Mouse (Mus musculus): Measurements from ENCODE around the gene Gm49486. TPM values are rescaled to one million over a fixed set of nuclear protein-coding genes. Genes with fewer than 3 reads are reported as not detected.
A peak's percentile ranks its signal among the peaks of the same experiment; 100 is the strongest.

The Gm49486 gene
- polyA plus RNA-seq, 1 experiment: 0.05 TPM

GRCm38 (mm10) chr15:79192450-79192849, 36.7 kb upstream of the Gm49486 start:
- no peak for TF ChIP-seq CEBPB (IDR thresholded peaks at IDR 0.05; ENCODE audit: insufficient read depth, poor library complexity, severe bottlenecking)
- no peak for TF ChIP-seq MYOG (IDR thresholded peaks at IDR 0.05; ENCODE audit: control insufficient read depth in 1 of 3, insufficient read depth in 1 of 3, insufficient read length in 2 of 3, low read depth in 2 of 3)
- no peak for TF ChIP-seq MAX (IDR thresholded peaks at IDR 0.05; ENCODE audit: low read depth)
- TF ChIP-seq MYOD1 (IDR thresholded peaks at IDR 0.05; ENCODE audit: control insufficient read depth in 1 of 3, insufficient read length in 2 of 3, low read depth in 2 of 3): no peak
- no peak for TF ChIP-seq POLR2A (IDR thresholded peaks at IDR 0.05; ENCODE audit: insufficient read length, low read depth)
- TF ChIP-seq POLR2AphosphoS2 (IDR thresholded peaks at IDR 0.05; ENCODE audit: insufficient read length, low read depth): no peak
- TF ChIP-seq REST (IDR thresholded peaks at IDR 0.05; ENCODE audit: insufficient read depth, insufficient read length): no peak
- TF ChIP-seq SRF (IDR thresholded peaks at IDR 0.05; ENCODE audit: control insufficient read depth, insufficient read length, low read depth): no peak
- no peak for TF ChIP-seq USF1 (IDR thresholded peaks at IDR 0.05; ENCODE audit: low read depth)
- TF ChIP-seq TCF12 (IDR thresholded peaks at IDR 0.05; ENCODE audit: insufficient read depth, poor library complexity, severe bottlenecking): no peak
- TF ChIP-seq TCF3 (IDR thresholded peaks at IDR 0.05; ENCODE audit: insufficient read length, low read depth): no peak
- no peak for TF ChIP-seq E2F4 (IDR thresholded peaks at IDR 0.05; ENCODE audit: insufficient read depth)
- Histone ChIP-seq H3K79me2 (ENCODE audit: control insufficient read depth, insufficient read depth) (no peaks in the 10 kb centered on the region), H3K36me3 (ENCODE audit: control insufficient read depth, insufficient read depth) (no peaks in the 10 kb centered on the region), H3K4me2 (ENCODE audit: low read depth) (no peak overlapping the region), H3K27me3 (ENCODE audit: control insufficient read depth, insufficient read depth, insufficient read length) (peaks cover 45% of the 10 kb centered on the region), H3ac (ENCODE audit: control insufficient read depth, insufficient read length) (no peak overlapping the region), H3K4me3 (no peak overlapping the region)

GRCm38 (mm10) chr15:79192885-79193845, 36.0 kb upstream of the Gm49486 start:
- Histone ChIP-seq H3K4me2 (ENCODE audit: low read depth) (no peak overlapping the region), H3K27me3 (ENCODE audit: control insufficient read depth, insufficient read depth, insufficient read length) (peaks cover 45% of the 10 kb centered on the region), H3ac (ENCODE audit: control insufficient read depth, insufficient read length) (no peak overlapping the region), H3K36me3 (ENCODE audit: control insufficient read depth, insufficient read depth) (no peaks in the 10 kb centered on the region), H3K79me2 (ENCODE audit: control insufficient read depth, insufficient read depth) (no peaks in the 10 kb centered on the region), H3K4me3 (no peak overlapping the region)
- peak in 1 of 3 experiments; percentile 14 for TF ChIP-seq MYOG (IDR thresholded peaks at IDR 0.05; ENCODE audit: control insufficient read depth in 1 of 3, insufficient read depth in 1 of 3, insufficient read length in 2 of 3, low read depth in 2 of 3)
- no peak for TF ChIP-seq POLR2AphosphoS2 (IDR thresholded peaks at IDR 0.05; ENCODE audit: insufficient read length, low read depth)
- TF ChIP-seq E2F4 (IDR thresholded peaks at IDR 0.05; ENCODE audit: insufficient read depth): no peak
- TF ChIP-seq CEBPB (IDR thresholded peaks at IDR 0.05; ENCODE audit: insufficient read depth, poor library complexity, severe bottlenecking): no peak
- TF ChIP-seq TCF3 (IDR thresholded peaks at IDR 0.05; ENCODE audit: insufficient read length, low read depth): no peak
- TF ChIP-seq REST (IDR thresholded peaks at IDR 0.05; ENCODE audit: insufficient read depth, insufficient read length): no peak
- TF ChIP-seq USF1 (IDR thresholded peaks at IDR 0.05; ENCODE audit: low read depth): no peak
- TF ChIP-seq SRF (IDR thresholded peaks at IDR 0.05; ENCODE audit: control insufficient read depth, insufficient read length, low read depth): no peak
- TF ChIP-seq MYOD1 (IDR thresholded peaks at IDR 0.05; ENCODE audit: control insufficient read depth in 1 of 3, insufficient read length in 2 of 3, low read depth in 2 of 3): peak in 1 of 3 experiments; percentile 7
- TF ChIP-seq TCF12 (IDR thresholded peaks at IDR 0.05; ENCODE audit: insufficient read depth, poor library complexity, severe bottlenecking): no peak

- H3K4me2 ChIP-seq (ENCODE audit: low read depth): no peak overlapping the region
Measured at GRCm38 (mm10) chr15:79194048-79194447, 35.1 kb upstream of the Gm49486 start.

GRCm38 (mm10) chr15:79194946-79195345, 34.2 kb upstream of the Gm49486 start:
- Histone ChIP-seq H3K27me3 (ENCODE audit: control insufficient read depth, insufficient read depth, insufficient read length) (peaks cover 45% of the 10 kb centered on the region), H3K4me2 (ENCODE audit: low read depth) (no peak overlapping the region), H3ac (ENCODE audit: control insufficient read depth, insufficient read length) (no peak overlapping the region), H3K79me2 (ENCODE audit: control insufficient read depth, insufficient read depth) (no peaks in the 10 kb centered on the region), H3K36me3 (ENCODE audit: control insufficient read depth, insufficient read depth) (no peaks in the 10 kb centered on the region), H3K4me3 (no peak overlapping the region)
- TF ChIP-seq TCF12 (IDR thresholded peaks at IDR 0.05; ENCODE audit: insufficient read depth, poor library complexity, severe bottlenecking) (no peak), SRF (IDR thresholded peaks at IDR 0.05; ENCODE audit: control insufficient read depth, insufficient read length, low read depth) (no peak), MYOD1 (IDR thresholded peaks at IDR 0.05; ENCODE audit: control insufficient read depth in 1 of 3, insufficient read length in 2 of 3, low read depth in 2 of 3) (no peak), E2F4 (IDR thresholded peaks at IDR 0.05; ENCODE audit: insufficient read depth) (no peak), MYOG (IDR thresholded peaks at IDR 0.05; ENCODE audit: control insufficient read depth in 1 of 3, insufficient read depth in 1 of 3, insufficient read length in 2 of 3, low read depth in 2 of 3) (no peak), POLR2AphosphoS2 (IDR thresholded peaks at IDR 0.05; ENCODE audit: insufficient read length, low read depth) (no peak), USF1 (IDR thresholded peaks at IDR 0.05; ENCODE audit: low read depth) (no peak), MAX (IDR thresholded peaks at IDR 0.05; ENCODE audit: low read depth) (no peak), CEBPB (IDR thresholded peaks at IDR 0.05; ENCODE audit: insufficient read depth, poor library complexity, severe bottlenecking) (no peak), REST (IDR thresholded peaks at IDR 0.05; ENCODE audit: insufficient read depth, insufficient read length) (no peak), POLR2A (IDR thresholded peaks at IDR 0.05; ENCODE audit: insufficient read length, low read depth) (no peak), TCF3 (IDR thresholded peaks at IDR 0.05; ENCODE audit: insufficient read length, low read depth) (no peak)

More at GRCm38 (mm10) chr15:79194048-79194447, 35.1 kb upstream of the Gm49486 start:
- Histone ChIP-seq H3K79me2 (ENCODE audit: control insufficient read depth, insufficient read depth) (no peaks in the 10 kb centered on the region), H3K27me3 (ENCODE audit: control insufficient read depth, insufficient read depth, insufficient read length) (peaks cover 45% of the 10 kb centered on the region), H3K4me3 (no peak overlapping the region), H3ac (ENCODE audit: control insufficient read depth, insufficient read length) (no peak overlapping the region), H3K36me3 (ENCODE audit: control insufficient read depth, insufficient read depth) (no peaks in the 10 kb centered on the region)
- TF ChIP-seq E2F4 (IDR thresholded peaks at IDR 0.05; ENCODE audit: insufficient read depth): no peak
- no peak for TF ChIP-seq CEBPB (IDR thresholded peaks at IDR 0.05; ENCODE audit: insufficient read depth, poor library complexity, severe bottlenecking)
- TF ChIP-seq TCF3 (IDR thresholded peaks at IDR 0.05; ENCODE audit: insufficient read length, low read depth): no peak
- no peak for TF ChIP-seq POLR2A (IDR thresholded peaks at IDR 0.05; ENCODE audit: insufficient read length, low read depth)
- no peak for TF ChIP-seq TCF12 (IDR thresholded peaks at IDR 0.05; ENCODE audit: insufficient read depth, poor library complexity, severe bottlenecking)
- TF ChIP-seq SRF (IDR thresholded peaks at IDR 0.05; ENCODE audit: control insufficient read depth, insufficient read length, low read depth): no peak
- no peak for TF ChIP-seq MAX (IDR thresholded peaks at IDR 0.05; ENCODE audit: low read depth)
- TF ChIP-seq MYOD1 (IDR thresholded peaks at IDR 0.05; ENCODE audit: control insufficient read depth in 1 of 3, insufficient read length in 2 of 3, low read depth in 2 of 3): no peak
- TF ChIP-seq MYOG (IDR thresholded peaks at IDR 0.05; ENCODE audit: control insufficient read depth in 1 of 3, insufficient read depth in 1 of 3, insufficient read length in 2 of 3, low read depth in 2 of 3): no peak
- no peak for TF ChIP-seq USF1 (IDR thresholded peaks at IDR 0.05; ENCODE audit: low read depth)
- TF ChIP-seq POLR2AphosphoS2 (IDR thresholded peaks at IDR 0.05; ENCODE audit: insufficient read length, low read depth): no peak
- no peak for TF ChIP-seq REST (IDR thresholded peaks at IDR 0.05; ENCODE audit: insufficient read depth, insufficient read length)
